Mouse (Mus musculus): ENCODE measurements around the gene Ddias.
"Not testable (repeated sequence)": the region's sequence is repeated elsewhere in the genome, so short reads cannot be mapped to it uniquely, and the experiment has no call there.

The Ddias gene

GRCm38 (mm10) chr7:92874116-92874675 is at the start of gene Ddias, which contains the start of gene Prcp:
Gene Ddias (minus strand): TSS chr7:92874247.
Gene Prcp (plus strand): TSS chr7:92874470.
- peak; percentile 93 to 94 for DNase-seq (ENCODE audit: low spot score in 2 of 2)

GRCm38 (mm10) chr7:92920857-92921172 is 46.8 kb upstream of the Ddias start:
- DNase-seq (ENCODE audit: low spot score in 2 of 2): no peak

- DNase-seq (ENCODE audit: low spot score in 2 of 2): no peak
These were observed 46.3 kb upstream of the Ddias start for GRCm38 (mm10) chr7:92920172-92920856.

- DNase-seq (ENCODE audit: low spot score in 2 of 2): not testable (repeated sequence)
These were observed 30.2 kb upstream of the Ddias start for GRCm38 (mm10) chr7:92904285-92904684.

- DNase-seq (ENCODE audit: low spot score in 2 of 2): peak; percentile 47 to 66
These were observed 29.5 kb upstream of the Ddias start for GRCm38 (mm10) chr7:92903360-92904038.

GRCm38 (mm10) chr7:92897021-92897420 is 23.0 kb upstream of the Ddias start:
- peak in 1 of 2 experiments; percentile 14 for DNase-seq (ENCODE audit: low spot score in 2 of 2)

- DNase-seq (ENCODE audit: low spot score in 2 of 2): no peak
These were observed 22.0 kb upstream of the Ddias start for GRCm38 (mm10) chr7:92896036-92896435.

GRCm38 (mm10) chr7:92893478-92893877 is 19.4 kb upstream of the Ddias start:
- DNase-seq (ENCODE audit: low spot score in 2 of 2): no peak

- peak; percentile 26 to 69 for DNase-seq (ENCODE audit: low spot score in 2 of 2)
These were observed 16.7 kb upstream of the Ddias start for GRCm38 (mm10) chr7:92890618-92891230.

GRCm38 (mm10) chr7:92890211-92890610 is 16.2 kb upstream of the Ddias start:
- DNase-seq (ENCODE audit: low spot score in 2 of 2): no peak

GRCm38 (mm10) chr7:92887230-92887629 is 13.2 kb upstream of the Ddias start:
- DNase-seq (ENCODE audit: low spot score in 2 of 2): no peak

GRCm38 (mm10) chr7:92886801-92887200 is 12.8 kb upstream of the Ddias start:
- DNase-seq (ENCODE audit: low spot score in 2 of 2): no peak

- no peak for DNase-seq (ENCODE audit: low spot score in 2 of 2)
These were observed 11.1 kb upstream of the Ddias start for GRCm38 (mm10) chr7:92884998-92885660.

- peak in 1 of 2 experiments; percentile 27 for DNase-seq (ENCODE audit: low spot score in 2 of 2)
These were observed 10.0 kb upstream of the Ddias start for GRCm38 (mm10) chr7:92883850-92884716.

GRCm38 (mm10) chr7:92878575-92879285 is 4.7 kb upstream of the Ddias start:
- DNase-seq (ENCODE audit: low spot score in 2 of 2): peak; percentile 16 to 45

- peak in 1 of 2 experiments; percentile 6 for DNase-seq (ENCODE audit: low spot score in 2 of 2)
These were observed 2.5 kb upstream of the Ddias start for GRCm38 (mm10) chr7:92876538-92876937.

- DNase-seq (ENCODE audit: low spot score in 2 of 2): peak; percentile 38 to 50
These were observed 2.0 kb upstream of the Ddias start for GRCm38 (mm10) chr7:92876066-92876465.

- DNase-seq (ENCODE audit: low spot score in 2 of 2): peak; percentile 93
These were observed 838 bp upstream of the Ddias start for GRCm38 (mm10) chr7:92874761-92875408.

GRCm38 (mm10) chr7:92871596-92871995 is 2.5 kb downstream of the Ddias start:
- DNase-seq (ENCODE audit: low spot score in 2 of 2): no peak

GRCm38 (mm10) chr7:92870161-92870560 is 3.9 kb downstream of the Ddias start:
- no peak for DNase-seq (ENCODE audit: low spot score in 2 of 2)

Measured in heart, adult 9 months (tissue).